Mouse (Mus musculus) midbrain, embryonic 10.5 days (tissue): ENCODE data around the gene Tmod2. TPM values are rescaled to one million over a fixed set of nuclear protein-coding genes. Genes with fewer than 3 reads are reported as not detected.
"Not testable (repeated sequence)": the region's sequence is repeated elsewhere in the genome, so short reads cannot be mapped to it uniquely, and the experiment has no call there.

Source experiments
- DNase-seq: peaks from one replicate; pipeline ENCODE4 v3.0.0-alpha.2; 2017; ENCODE audit warnings: low spot score
- H3K27ac ChIP-seq: fragments of 300-500 bp; sonication (generic); replicated peaks from 2 replicates; pipeline ENCODE4 v1.5.1; 2016; ENCODE audit warnings: mild to moderate bottlenecking
- H3K27me3 ChIP-seq: fragments of 300-500 bp; sonication (generic); 2 replicates; pipeline ENCODE4 v1.6.1; 2016; ENCODE audit warnings: low read depth, mild to moderate bottlenecking; ENCODE audit not compliant: poor library complexity, severe bottlenecking
- H3K36me3 ChIP-seq: fragments of 300-500 bp; sonication (generic); 2 replicates; pipeline ENCODE4 v1.6.1; 2016; ENCODE audit warnings: mild to moderate bottlenecking, moderate library complexity
- H3K4me1 ChIP-seq: fragments of 300-500 bp; sonication (generic); 2 replicates; pipeline ENCODE4 v1.6.1; 2016
- H3K4me3 ChIP-seq: fragments of 300-500 bp; sonication (generic); 2 replicates; pipeline ENCODE4 v1.5.1; 2016; ENCODE audit warnings: mild to moderate bottlenecking, moderate library complexity
- H3K9me3 ChIP-seq: fragments of 300-500 bp; sonication (generic); replicated peaks from 2 replicates; pipeline ENCODE4 v1.6.1; 2016; ENCODE audit warnings: mild to moderate bottlenecking
- WGBS: fragments of 180-500 bp; shearing (Covaris S2); methylation state at CpG from one replicate; pipeline ENCODE4 v1.1.7; 2016; 5-methylcytosine and 5-hydroxymethylcytosine counted together
- polyA plus RNA-seq: library from polyadenylated mRNA; unstranded; fragments of >200 nt; fragmentation: Nextera tagmentation; extraction: Ambion mirVana; gene quantifications from 2 replicates; pipeline ENCODE4 v1.2.1, GENCODE M21; 2016

The Tmod2 gene
- 39.1 and 52.2 TPM in 2 replicates for polyA plus RNA-seq

DNA sequence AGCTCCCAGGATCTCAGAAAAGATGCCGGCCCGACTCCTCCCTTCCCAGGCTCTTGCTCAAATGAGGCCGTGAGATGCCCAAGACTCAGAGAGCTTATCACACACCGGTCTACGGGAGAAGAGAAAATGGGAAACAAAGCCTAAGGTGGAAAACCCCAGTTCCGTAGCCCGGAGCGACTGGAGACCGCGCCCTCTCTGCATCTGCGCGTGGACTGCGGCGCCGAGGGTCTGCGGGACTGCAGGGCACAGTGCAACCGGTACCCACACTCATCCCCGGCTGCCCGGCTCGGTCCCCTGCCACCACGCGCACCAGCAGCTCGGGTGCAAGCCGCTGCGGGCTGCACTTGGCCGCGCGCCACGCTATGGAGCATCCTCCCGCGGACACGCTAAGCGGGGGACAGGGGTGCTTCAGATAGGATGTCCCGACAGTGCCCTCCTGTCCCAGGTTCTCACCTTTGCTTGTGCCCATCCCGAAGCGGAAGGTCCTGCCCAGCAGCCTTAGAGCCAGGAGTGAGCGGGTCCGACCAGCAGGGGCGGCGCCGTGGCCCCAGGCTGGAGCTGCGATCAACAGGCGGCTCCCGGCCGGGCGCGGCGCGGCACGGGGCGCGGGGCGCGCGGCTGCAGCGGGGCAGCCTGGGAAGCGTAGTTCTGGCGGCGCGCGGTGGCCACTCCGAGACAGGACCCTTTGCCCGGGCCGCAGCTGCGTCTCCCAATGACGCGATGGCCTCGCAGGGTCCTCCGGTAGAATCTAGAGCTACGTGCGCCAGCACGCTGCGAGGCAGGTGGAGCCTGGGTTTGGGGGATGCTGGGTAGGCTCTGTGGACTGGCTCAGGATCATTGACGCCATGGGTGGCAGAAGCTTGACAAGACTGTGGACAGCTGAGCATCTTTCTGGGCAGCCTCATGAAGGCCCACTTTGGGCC is at the start of gene Tmod2:
Gene Tmod2, minus strand, starts transcription at position 755 of the 923 bp plus-strand sequence.
- peaks cover 5% of the 10 kb centered on the region; the same call in 1 of the 2 replicates for H3K27me3 ChIP-seq
- WGBS = under 1% methylated on average over 74 of the region's 74 CpGs
- peak; percentile 85 for DNase-seq
- peak within 1 kb of the TSS; percentile 92 for H3K4me3 ChIP-seq
- 0 out of 2 replicates have a peak, but pooled peaks cover 3% of the 10 kb centered on the region for H3K9me3 ChIP-seq
- H3K36me3 ChIP-seq = 0 out of 2 replicates have a peak, but pooled peaks cover 4% of the 10 kb centered on the region
- peak within 1 kb of the TSS; percentile 89 for H3K27ac ChIP-seq
- H3K4me1 ChIP-seq = peaks cover 13% of the 10 kb centered on the region

DNA sequence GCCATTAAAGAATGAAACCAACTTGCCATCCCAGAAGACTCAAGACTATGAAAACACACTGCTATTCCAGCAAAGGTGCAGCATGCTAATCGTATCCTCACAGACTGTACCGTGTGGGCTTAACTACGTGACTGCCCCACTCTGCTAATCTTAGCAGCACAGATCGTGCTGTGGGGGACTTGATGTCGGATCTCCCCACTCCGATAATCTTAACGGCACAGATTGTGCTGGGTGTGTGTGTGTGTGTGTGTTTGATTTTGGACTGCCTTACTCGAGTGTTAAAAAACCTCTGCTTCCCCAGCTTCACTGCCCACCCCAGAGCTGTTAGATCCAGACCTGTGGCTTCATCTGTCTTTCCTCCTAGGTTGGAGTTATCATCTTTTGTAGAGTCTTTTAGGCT is 49.8 kb upstream of the Tmod2 start:
- Histone ChIP-seq H3K4me3 (no peak overlapping the region), H3K27me3 (no peaks in the 10 kb centered on the region), H3K36me3 (peaks cover 74% of the 10 kb centered on the region), H3K27ac (no peak overlapping the region), H3K9me3 (no peaks in the 10 kb centered on the region; the same call in 1 of the 2 replicates), H3K4me1 (no peaks in the 10 kb centered on the region)
- WGBS = 94% methylated on average over 8 of the region's 8 CpGs
- DNase-seq = no peak

DNA sequence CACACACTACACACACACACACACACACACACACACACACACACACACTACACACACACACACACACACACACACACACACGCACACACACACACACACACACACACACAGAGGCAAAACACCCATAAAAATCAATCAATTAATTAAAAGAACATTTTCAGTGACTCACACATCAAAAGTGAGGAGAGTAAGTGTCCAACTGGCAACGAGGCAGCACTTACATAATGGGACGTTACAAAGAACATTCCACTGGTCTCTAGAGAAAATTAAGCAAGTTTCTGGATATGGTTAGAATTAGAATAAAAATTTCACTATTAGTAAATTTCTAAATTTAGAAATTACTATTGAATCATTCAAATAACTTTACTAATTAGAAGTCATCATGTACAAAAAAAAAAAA is 45.3 kb upstream of the Tmod2 start:
- not testable (repeated sequence) for H3K27ac ChIP-seq, H3K27me3 ChIP-seq, H3K4me3 ChIP-seq, H3K4me1 ChIP-seq, H3K9me3 ChIP-seq, DNase-seq
- H3K36me3 ChIP-seq = peaks cover 57% of the 10 kb centered on the region
- 91% methylated on average over 3 of the region's 3 CpGs for WGBS

DNA sequence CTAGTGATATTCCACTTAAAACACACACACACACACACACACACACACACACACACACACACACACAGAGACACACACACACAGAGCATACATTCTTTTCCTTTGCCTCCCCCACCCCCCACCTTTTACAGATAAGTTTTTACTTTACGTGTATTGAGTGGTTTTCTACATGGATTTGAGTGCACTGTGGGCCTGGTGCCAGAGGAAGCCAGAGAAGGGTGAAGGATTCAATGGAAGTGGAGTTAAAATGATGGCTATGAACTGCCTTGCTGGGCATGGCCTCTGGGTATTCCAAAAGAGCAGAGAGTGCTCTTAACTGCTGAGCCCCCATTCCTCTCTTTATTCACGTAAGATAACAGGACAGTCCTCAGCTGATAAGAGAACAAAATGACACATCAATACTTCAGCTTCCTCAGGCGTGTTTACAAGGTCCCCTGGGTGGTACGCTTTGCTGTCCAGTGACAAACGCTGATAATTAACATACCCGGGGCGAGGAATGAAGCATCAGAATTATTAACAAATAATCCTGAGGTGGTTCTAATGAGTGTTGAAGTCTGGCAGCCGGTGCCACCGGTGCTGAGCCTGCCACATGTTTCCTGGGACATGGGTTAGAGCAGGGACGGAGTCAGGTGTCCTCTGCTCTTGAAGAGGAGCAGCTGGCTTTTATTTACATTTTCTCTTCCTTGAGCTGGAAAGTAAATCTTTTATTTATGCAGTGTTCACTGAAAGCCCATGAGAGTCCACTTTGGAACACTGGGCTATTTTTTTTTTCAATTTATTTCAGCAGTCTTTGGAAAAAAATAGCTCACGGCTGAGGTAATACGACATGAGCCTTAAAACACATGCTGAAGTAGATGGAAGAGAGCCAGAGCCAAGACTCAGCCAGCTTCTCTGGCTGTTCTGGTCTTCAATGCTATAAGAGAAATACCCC is 43.1 kb upstream of the Tmod2 start:
- Histone ChIP-seq H3K36me3 (peaks cover 58% of the 10 kb centered on the region), H3K4me1 (no peaks in the 10 kb centered on the region), H3K27ac (no peak overlapping the region)

DNA sequence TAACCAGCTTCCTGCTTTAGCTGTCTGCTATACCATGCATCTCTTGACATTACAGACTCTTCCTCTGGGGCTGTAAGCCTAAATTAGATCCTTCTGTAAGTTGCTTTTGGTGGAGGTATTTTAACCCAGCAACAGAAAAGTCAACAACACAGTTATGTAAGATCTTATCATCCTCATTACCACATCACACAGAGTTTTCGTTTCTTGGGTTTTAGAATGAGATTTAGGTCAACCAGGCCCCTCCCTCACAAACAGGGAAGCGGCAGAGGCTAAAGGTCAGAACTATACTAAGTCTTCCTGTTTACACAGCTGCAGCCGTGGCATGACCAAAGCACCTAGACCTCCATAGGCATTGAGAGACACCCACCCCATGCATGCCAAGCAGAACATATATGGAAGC is 34.3 kb upstream of the Tmod2 start:
- no peaks in the 10 kb centered on the region for H3K27me3 ChIP-seq
- H3K27ac ChIP-seq = no peak overlapping the region
- 55% methylated on average over 3 of the region's 3 CpGs for WGBS
- no peak for DNase-seq
- no peaks in the 10 kb centered on the region for H3K4me1 ChIP-seq
- no peak overlapping the region for H3K4me3 ChIP-seq
- H3K9me3 ChIP-seq = no peaks in the 10 kb centered on the region
- H3K36me3 ChIP-seq = peaks cover 48% of the 10 kb centered on the region

More for the DNA sequence above, 43.1 kb upstream of the Tmod2 start:
- no peak for DNase-seq
- no peaks in the 10 kb centered on the region; the same call in 1 of the 2 replicates for H3K9me3 ChIP-seq
- 74% methylated on average over 12 of the region's 12 CpGs for WGBS
- H3K4me3 ChIP-seq = no peak overlapping the region
- no peaks in the 10 kb centered on the region for H3K27me3 ChIP-seq

DNA sequence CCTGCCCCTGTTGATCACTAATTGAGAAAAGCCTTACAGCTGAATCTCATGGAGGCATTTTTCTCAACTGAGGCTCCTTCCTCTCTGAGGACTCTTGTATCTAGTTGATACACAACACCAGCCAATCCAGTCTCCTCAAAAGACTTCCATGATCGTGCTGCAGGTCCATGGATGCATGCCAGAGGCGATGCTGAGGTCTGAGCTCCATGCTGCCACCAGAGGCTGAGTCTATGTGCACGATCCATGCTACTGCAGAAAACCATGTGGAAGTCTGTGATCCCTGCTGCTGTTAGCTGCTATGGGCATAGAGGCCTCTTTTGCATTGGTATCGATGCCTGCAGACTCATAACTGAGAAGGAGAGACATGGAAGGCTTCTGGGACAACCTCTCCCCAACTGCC is 23.1 kb upstream of the Tmod2 start:
- H3K4me1 ChIP-seq = no peaks in the 10 kb centered on the region
- no peaks in the 10 kb centered on the region for H3K27me3 ChIP-seq
- no peak overlapping the region for H3K4me3 ChIP-seq
- H3K27ac ChIP-seq = no peak overlapping the region
- DNase-seq = no peak
- H3K9me3 ChIP-seq = no peaks in the 10 kb centered on the region
- 92% methylated on average over 4 of the region's 4 CpGs for WGBS
- H3K36me3 ChIP-seq = no peaks in the 10 kb centered on the region; the same call in 1 of the 2 replicates

DNA sequence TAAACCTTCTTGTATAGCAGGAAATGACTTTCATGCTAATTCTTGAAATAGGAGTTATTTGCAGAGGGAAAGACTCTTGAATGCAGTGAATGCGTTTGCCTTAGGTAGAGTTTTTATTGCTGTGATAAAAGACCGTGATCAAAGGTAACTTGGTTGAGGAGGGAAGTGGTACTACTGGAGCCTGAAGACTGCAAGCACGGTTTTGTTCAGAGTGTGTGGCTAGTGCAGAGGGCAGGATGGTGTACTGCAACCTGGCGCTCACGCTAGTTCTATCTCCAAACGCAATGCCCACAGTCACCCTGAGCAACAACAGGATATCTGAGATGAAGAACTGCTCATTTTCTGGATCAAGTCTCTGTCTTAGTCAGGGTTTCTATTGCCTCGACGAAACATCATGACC is 22.5 kb upstream of the Tmod2 start:
- H3K9me3 ChIP-seq = no peaks in the 10 kb centered on the region
- no peaks in the 10 kb centered on the region for H3K4me1 ChIP-seq
- H3K27me3 ChIP-seq = no peaks in the 10 kb centered on the region
- 93% methylated on average over 8 of the region's 8 CpGs for WGBS
- H3K36me3 ChIP-seq = no peaks in the 10 kb centered on the region; the same call in 1 of the 2 replicates
- no peak overlapping the region for H3K27ac ChIP-seq
- H3K4me3 ChIP-seq = no peak overlapping the region
- no peak for DNase-seq

DNA sequence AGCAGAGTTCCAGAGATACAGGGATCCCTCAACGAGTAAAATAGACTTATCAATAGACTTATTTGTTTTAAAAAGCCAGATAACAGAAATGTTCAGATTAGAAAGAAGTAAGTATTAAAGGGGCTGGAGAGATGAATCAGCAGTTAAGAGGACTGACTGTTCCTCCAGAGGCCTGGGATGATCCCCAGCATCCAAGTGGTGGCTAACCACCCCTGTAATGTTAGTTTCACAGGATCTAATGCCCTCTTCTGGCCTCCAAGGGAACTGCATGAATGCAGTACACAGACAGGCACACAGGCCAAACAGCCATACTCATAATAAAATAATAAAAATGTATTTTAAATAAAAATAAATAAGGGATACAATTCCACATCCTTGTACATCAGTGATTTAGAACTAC is 21.8 kb upstream of the Tmod2 start:
- 26% methylated on average over 1 of the region's 1 CpGs for WGBS
- Histone ChIP-seq H3K4me3 (no peak overlapping the region), H3K9me3 (no peaks in the 10 kb centered on the region), H3K36me3 (no peaks in the 10 kb centered on the region), H3K4me1 (no peaks in the 10 kb centered on the region), H3K27me3 (no peaks in the 10 kb centered on the region), H3K27ac (no peak overlapping the region)
- DNase-seq = peak; percentile 44

DNA sequence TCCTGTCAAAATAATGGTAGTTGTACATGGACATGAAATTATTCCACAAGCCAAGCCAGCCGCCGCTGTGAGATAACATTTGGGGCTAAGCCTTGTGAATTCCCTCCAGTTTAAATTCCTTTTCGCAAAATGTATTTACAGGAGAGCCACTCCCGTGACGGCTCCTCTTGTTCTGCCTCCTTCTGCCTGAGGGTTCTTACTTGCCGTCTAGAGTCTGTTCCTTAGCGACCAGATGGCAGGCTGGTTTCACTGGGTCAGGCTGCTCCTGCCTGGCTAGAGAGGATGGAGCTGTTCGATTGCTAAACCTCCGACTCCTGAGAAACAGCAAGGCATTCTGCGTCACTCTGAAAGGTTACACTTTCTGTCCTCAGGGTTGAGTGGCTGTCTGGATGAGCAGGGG is 21.0 kb upstream of the Tmod2 start:
- H3K4me3 ChIP-seq = no peak overlapping the region
- H3K27me3 ChIP-seq = 0 out of 2 replicates have a peak, but pooled peaks cover 3% of the 10 kb centered on the region
- H3K4me1 ChIP-seq = no peaks in the 10 kb centered on the region
- H3K27ac ChIP-seq = no peak overlapping the region
- no peaks in the 10 kb centered on the region for H3K9me3 ChIP-seq
- DNase-seq = no peak
- 63% methylated on average over 10 of the region's 10 CpGs for WGBS
- no peaks in the 10 kb centered on the region for H3K36me3 ChIP-seq

DNA sequence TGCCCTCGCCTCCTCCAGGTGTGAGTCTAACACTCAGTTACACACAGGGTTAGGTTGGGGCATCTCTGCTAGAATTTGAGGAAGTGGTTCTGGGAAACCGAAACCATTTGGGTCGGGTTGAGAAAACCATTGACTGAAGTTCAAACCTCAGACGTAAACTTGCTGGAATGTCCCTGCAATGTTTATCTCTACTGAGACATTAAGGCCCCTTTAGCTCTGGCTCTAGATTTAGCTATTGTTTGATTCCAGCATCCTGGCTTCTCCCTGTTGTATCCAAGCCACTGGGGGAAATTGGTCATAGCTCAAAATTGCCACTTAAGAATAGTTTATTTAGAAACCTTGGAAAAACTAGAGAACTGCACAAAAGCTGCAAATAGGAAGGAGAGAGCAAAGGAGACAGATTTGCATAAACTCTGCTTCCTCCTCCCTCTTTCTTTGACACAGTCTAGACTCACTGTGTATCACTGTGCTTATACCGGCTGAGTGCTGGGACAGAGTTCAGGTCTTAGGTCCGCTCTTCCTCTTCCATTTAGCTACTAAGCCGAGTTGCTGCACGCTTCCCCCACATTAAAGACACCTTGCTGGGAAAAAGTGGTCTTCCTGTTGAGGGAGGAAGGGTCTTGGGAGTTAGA is 19.8 kb upstream of the Tmod2 start:
- H3K36me3 ChIP-seq = no peaks in the 10 kb centered on the region
- no peak for DNase-seq
- no peak overlapping the region for H3K27ac ChIP-seq
- H3K27me3 ChIP-seq = 0 out of 2 replicates have a peak, but pooled peaks cover 10% of the 10 kb centered on the region
- no peaks in the 10 kb centered on the region for H3K9me3 ChIP-seq
- peaks cover 7% of the 10 kb centered on the region for H3K4me1 ChIP-seq
- no peak overlapping the region for H3K4me3 ChIP-seq
- WGBS = 85% methylated on average over 8 of the region's 8 CpGs

DNA sequence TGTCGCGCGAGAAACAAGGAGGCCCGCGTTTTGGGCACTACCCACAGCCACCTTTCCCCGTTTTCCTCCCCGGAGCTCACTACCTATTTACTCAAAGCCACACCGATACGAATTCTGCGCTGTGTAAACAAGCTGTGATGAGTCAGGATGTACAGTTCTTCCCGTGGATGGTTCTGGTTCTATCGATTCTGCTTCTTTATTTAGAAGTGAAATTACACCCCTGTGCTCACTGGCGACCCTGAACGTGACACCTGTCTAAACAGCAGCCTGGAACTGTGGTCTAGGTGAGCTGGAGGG is 15.1 kb upstream of the Tmod2 start:
- WGBS = 1% methylated on average over 14 of the region's 14 CpGs
- H3K4me3 ChIP-seq = peak overlapping the region; percentile 89

DNA sequence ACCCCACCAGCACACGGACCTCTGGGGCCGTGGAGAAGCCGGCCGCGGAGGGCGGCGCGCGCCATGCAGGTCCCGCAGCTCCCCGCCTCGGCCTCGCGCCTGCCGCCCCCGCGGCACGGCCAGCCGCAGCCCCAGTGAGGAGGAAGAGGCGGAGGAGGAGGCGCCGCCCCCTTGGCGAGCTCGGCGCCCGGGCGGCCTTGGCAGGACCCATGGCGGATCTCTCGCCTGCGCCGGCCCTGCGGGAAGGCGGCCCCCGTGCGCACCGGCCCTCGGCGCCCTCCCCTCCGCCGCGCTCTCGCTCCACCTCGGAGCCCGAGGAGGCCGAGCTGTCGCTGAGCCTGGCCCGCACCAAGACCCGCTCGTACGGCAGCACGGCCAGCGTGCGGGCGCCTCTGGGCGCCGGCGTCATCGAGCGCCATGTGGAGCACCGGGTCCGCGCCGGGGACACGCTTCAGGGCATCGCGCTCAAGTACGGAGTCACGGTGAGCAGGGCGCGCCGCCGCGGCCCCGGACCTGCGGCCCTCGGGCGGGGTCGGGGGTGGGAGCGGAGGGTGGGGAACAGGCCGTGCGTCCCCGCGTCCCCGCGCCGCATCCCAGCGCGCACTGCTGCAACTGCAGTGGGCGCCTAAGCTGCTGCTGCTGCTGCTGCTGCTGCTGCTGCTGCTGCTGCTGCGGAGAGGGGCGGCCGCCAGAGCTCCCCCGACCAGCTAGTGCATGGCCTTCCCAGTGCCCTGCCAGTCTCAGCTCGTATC is 14.6 kb upstream of the Tmod2 start, which contains the start of gene Lysmd2:
Gene Lysmd2, plus strand, starts transcription at position 186 of the 752 bp plus-strand sequence.
- peak within 1 kb of the TSS; percentile 89 for H3K4me3 ChIP-seq
- no peaks in the 10 kb centered on the region for H3K9me3 ChIP-seq
- H3K27ac ChIP-seq = peak within 1 kb of the TSS; percentile 94
- peaks cover 26% of the 10 kb centered on the region for H3K27me3 ChIP-seq
- H3K4me1 ChIP-seq = peaks cover 14% of the 10 kb centered on the region
- no peaks in the 10 kb centered on the region for H3K36me3 ChIP-seq
- under 1% methylated on average over 93 of the region's 94 CpGs for WGBS
- peak; percentile 76 for DNase-seq

More for the DNA sequence above, 15.1 kb upstream of the Tmod2 start:
- Histone ChIP-seq H3K27ac (peak overlapping the region; percentile 94), H3K36me3 (no peaks in the 10 kb centered on the region), H3K27me3 (peaks cover 26% of the 10 kb centered on the region), H3K9me3 (no peaks in the 10 kb centered on the region), H3K4me1 (peaks cover 14% of the 10 kb centered on the region)
- no peak for DNase-seq
